Mouse (Mus musculus) small intestine, adult 2 months (tissue): ENCODE data around the gene Gm20696. TPM values are rescaled to one million over a fixed set of nuclear protein-coding genes. Genes with fewer than 3 reads are reported as not detected.

Experiments
- H3K27ac ChIP-seq: fragments of 200-500 bp; 2 replicates; pipeline ENCODE4 v1.5.1; 2012; ENCODE audit warnings: low read depth, low read length, control low read depth, inconsistent platforms; ENCODE audit not compliant: insufficient read depth
- H3K27me3 ChIP-seq: fragments of 200-500 bp; 2 replicates; pipeline ENCODE4 v1.6.1; 2012; ENCODE audit warnings: mild to moderate bottlenecking, moderate library complexity, low read length, inconsistent platforms; ENCODE audit not compliant: control insufficient read depth, insufficient read depth
- H3K36me3 ChIP-seq: fragments of 200-500 bp; 2 replicates; pipeline ENCODE4 v1.6.1; 2012; ENCODE audit warnings: mild to moderate bottlenecking, low read length, control low read depth, inconsistent platforms; ENCODE audit not compliant: control insufficient read depth, insufficient read depth
- H3K4me1 ChIP-seq: fragments of 200-500 bp; 2 replicates; pipeline ENCODE4 v1.6.1; 2012; ENCODE audit warnings: low read length, inconsistent platforms, mixed read lengths; ENCODE audit not compliant: control insufficient read depth, insufficient read depth, insufficient read length
- H3K4me3 ChIP-seq: fragments of 200-500 bp; 2 replicates; pipeline ENCODE4 v1.5.1; 2012; ENCODE audit warnings: low read depth, mild to moderate bottlenecking, control low read depth, inconsistent platforms, low read length, moderate library complexity
- CTCF ChIP-seq: fragments of 200-500 bp; IDR thresholded peaks from 2 replicates; pipeline ENCODE4 v1.5.1; 2012; ENCODE audit warnings: low read depth, mild to moderate bottlenecking, control low read depth, inconsistent platforms, low read length, moderate library complexity, mixed read lengths; ENCODE audit not compliant: insufficient replicate concordance, insufficient read length; ENCODE audit errors: extremely low read depth
- POLR2A ChIP-seq: fragments of 200-500 bp; IDR thresholded peaks from 2 replicates; pipeline ENCODE4 v1.6.1; 2012; ENCODE audit warnings: low read depth, mild to moderate bottlenecking, control low read depth, inconsistent platforms, low read length, moderate library complexity
- WGBS: fragments of 180-500 bp; shearing (Covaris S2); methylation state at CpG from one replicate; pipeline ENCODE4 v1.1.7; 2018; 5-methylcytosine and 5-hydroxymethylcytosine counted together
- polyA plus RNA-seq: library from polyadenylated mRNA; depleted of rRNA; stranded (reverse); fragments of >200 nt; gene quantifications from 2 replicates; pipeline ENCODE4 v1.2.3, GENCODE M21; 2012

Gene Gm20696
- polyA plus RNA-seq, 1 experiment, result 0.57 TPM

GRCm38 (mm10) chr6:99375865-99376264 is 290.7 kb downstream of the Gm20696 start:
- peaks cover 2% of the 10 kb centered on the region for H3K36me3 ChIP-seq
- 46% methylated on average over 6 of the region's 6 CpGs for WGBS
- no peaks in the 10 kb centered on the region for H3K27me3 ChIP-seq
- H3K27ac ChIP-seq, result no peak overlapping the region
- no peak overlapping the region for H3K4me3 ChIP-seq
- H3K4me1 ChIP-seq, result peaks cover 16% of the 10 kb centered on the region
- no peak for TF ChIP-seq CTCF

DNA sequence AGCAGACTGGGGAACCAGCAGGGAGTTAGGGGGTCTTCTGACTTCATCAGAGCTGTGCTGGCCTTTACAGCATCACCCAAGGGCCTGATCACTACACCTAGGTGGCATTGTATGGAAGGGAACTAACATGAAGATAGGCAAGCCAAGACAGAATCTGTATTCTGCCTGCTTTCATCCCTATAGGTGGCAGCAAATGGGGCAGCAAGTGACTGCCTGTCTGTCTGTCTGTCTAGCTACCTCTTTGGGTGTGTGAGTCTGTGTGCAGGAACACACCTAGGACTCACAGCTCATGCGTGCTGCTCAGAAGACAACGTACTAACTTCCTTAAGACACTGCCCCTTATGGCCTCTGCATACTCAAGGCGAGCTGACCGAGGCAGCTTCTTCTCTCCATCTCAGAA is 291.2 kb downstream of the Gm20696 start:
- Histone ChIP-seq H3K4me3 (no peak overlapping the region), H3K36me3 (peaks cover 4% of the 10 kb centered on the region), H3K4me1 (peaks cover 16% of the 10 kb centered on the region), H3K27me3 (no peaks in the 10 kb centered on the region), H3K27ac (no peak overlapping the region)
- WGBS, result 60% methylated on average over 4 of the region's 4 CpGs
- no peak for TF ChIP-seq CTCF

DNA sequence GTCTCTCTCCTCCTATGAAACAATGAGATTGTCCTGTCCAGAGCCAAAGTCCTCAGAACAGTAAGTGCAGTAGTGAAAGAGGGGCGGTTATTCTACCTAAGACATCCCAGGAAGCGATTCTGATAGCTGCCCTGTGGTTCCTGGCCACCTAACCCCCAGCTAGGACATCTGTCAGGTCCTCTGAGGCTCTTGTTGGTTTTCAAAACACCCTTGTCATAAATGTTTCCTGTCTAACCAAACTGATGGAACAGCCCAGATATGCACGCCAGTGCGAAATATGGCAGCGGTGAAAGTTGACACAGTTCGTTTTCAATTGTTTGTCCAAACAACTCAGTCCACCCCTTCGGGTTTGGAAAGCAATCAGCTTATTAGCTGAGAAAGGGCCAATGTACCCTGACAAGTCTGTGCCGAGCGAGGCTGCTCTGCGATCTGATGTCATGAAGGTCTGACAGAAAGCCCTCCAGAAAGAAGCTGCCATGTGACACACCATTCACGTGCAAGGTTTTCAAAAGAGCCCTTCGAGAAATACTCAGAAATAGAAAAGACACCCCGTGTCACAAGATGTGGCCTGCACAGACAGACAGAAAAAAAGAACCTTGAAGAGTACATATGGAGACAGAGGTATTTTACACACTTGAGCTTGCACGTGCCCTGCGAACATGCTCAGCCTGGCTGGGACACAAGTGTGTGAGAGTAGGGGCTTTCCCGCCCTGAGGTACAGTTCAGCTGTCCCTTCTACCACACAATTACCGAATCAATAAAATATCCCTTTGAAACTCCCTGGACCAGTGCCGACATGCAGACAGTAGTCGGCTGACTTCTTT is 291.9 kb downstream of the Gm20696 start:
- WGBS, result 61% methylated on average over 19 of the region's 19 CpGs
- no peaks in the 10 kb centered on the region for H3K27me3 ChIP-seq
- H3K27ac ChIP-seq, result no peak overlapping the region; the same call in 1 of the 2 replicates
- H3K4me1 ChIP-seq, result peaks cover 14% of the 10 kb centered on the region
- TF ChIP-seq CTCF (no peak), POLR2A (no peak)
- H3K4me3 ChIP-seq, result no peak overlapping the region
- peaks cover 4% of the 10 kb centered on the region for H3K36me3 ChIP-seq

GRCm38 (mm10) chr6:99372427-99372826 is 294.2 kb downstream of the Gm20696 start:
- no peak overlapping the region for H3K4me3 ChIP-seq
- 75% methylated on average over 5 of the region's 5 CpGs for WGBS
- H3K27ac ChIP-seq, result no peak overlapping the region
- H3K36me3 ChIP-seq, result peaks cover 4% of the 10 kb centered on the region
- H3K4me1 ChIP-seq, result peaks cover 4% of the 10 kb centered on the region
- no peaks in the 10 kb centered on the region for H3K27me3 ChIP-seq
- TF ChIP-seq CTCF (no peak), POLR2A (no peak)

GRCm38 (mm10) chr6:99372016-99372415 is 294.6 kb downstream of the Gm20696 start:
- H3K27ac ChIP-seq, result no peak overlapping the region
- H3K27me3 ChIP-seq, result no peaks in the 10 kb centered on the region
- 84% methylated on average over 6 of the region's 6 CpGs for WGBS
- H3K36me3 ChIP-seq, result peaks cover 4% of the 10 kb centered on the region
- H3K4me3 ChIP-seq, result no peak overlapping the region
- H3K4me1 ChIP-seq, result peaks cover 4% of the 10 kb centered on the region; the same call in 1 of the 2 replicates
- TF ChIP-seq POLR2A (no peak), CTCF (no peak)

DNA sequence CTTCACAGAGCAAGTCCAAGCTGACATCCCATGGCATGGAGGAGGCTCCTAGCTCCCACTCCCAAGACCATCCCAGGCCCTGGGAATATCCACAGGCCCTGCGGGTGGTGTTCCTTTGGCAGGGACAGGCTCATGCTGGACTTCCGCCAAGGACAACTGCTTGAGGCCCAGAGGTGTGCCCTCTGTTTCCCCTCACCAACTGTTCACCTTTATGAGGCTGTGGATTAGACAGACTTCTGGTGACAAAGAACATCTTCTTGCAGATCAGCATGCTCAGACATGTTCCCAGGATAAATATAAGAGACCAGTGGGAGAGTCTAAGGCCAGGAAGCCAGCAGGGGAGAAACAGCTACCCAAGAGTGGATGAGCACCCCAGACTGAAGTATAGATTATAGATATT is 296.7 kb downstream of the Gm20696 start:
- WGBS, result 64% methylated on average over 2 of the region's 2 CpGs
- H3K27me3 ChIP-seq, result no peaks in the 10 kb centered on the region
- H3K27ac ChIP-seq, result no peak overlapping the region
- H3K36me3 ChIP-seq, result peaks cover 4% of the 10 kb centered on the region
- H3K4me3 ChIP-seq, result no peak overlapping the region
- TF ChIP-seq POLR2A (no peak), CTCF (no peak)
- no peaks in the 10 kb centered on the region for H3K4me1 ChIP-seq

DNA sequence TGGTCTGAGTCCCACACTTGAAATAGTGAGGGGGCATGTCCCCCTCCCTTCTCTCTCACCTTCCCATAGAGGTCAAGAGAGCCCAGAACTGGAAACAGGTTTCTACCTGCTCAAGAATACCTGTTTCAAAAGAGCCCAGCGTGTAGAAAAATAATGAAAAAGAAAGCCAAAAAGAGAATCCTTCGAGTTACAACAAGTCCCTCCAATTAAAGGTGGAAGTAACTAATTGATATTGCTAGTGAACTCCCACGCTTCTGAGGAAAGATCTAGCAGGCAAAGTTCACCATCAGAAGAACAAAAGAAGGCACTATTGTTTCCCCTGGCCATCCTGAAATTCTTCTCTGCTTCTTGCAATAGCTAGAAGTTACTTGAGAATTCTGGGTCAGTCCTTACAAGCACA is 297.4 kb downstream of the Gm20696 start:
- no peak overlapping the region for H3K4me3 ChIP-seq
- no peak overlapping the region for H3K27ac ChIP-seq
- no peaks in the 10 kb centered on the region for H3K4me1 ChIP-seq
- WGBS, result 70% methylated on average over 3 of the region's 3 CpGs
- H3K36me3 ChIP-seq, result peaks cover 4% of the 10 kb centered on the region
- H3K27me3 ChIP-seq, result no peaks in the 10 kb centered on the region
- TF ChIP-seq CTCF, result no peak
- no peak for TF ChIP-seq POLR2A

GRCm38 (mm10) chr6:99368118-99368753 is 298.4 kb downstream of the Gm20696 start:
- no peak for TF ChIP-seq POLR2A
- TF ChIP-seq CTCF, result no peak
- H3K36me3 ChIP-seq, result peaks cover 4% of the 10 kb centered on the region
- no peak overlapping the region for H3K27ac ChIP-seq
- WGBS, result 83% methylated on average over 4 of the region's 4 CpGs
- no peaks in the 10 kb centered on the region for H3K27me3 ChIP-seq
- H3K4me1 ChIP-seq, result no peaks in the 10 kb centered on the region
- no peak overlapping the region for H3K4me3 ChIP-seq
